Mouse (Mus musculus) MEL (cell line): Measurements from ENCODE around the gene Maml2.

Experiments used
- MAFK ChIP-seq: IDR thresholded peaks from 2 replicates; pipeline ENCODE4 v1.6.1; 2011; ENCODE audit warnings: low read depth, mild to moderate bottlenecking, low read length, improper control_type of control experiment, borderline replicate concordance
- MAZ ChIP-seq: IDR thresholded peaks from 2 replicates; pipeline ENCODE4 v1.6.1; 2012; ENCODE audit warnings: low read depth, mild to moderate bottlenecking, inconsistent platforms, low read length, improper control_type of control experiment
- NRF1 ChIP-seq: IDR thresholded peaks from 2 replicates; pipeline ENCODE4 v1.6.1; 2014; ENCODE audit warnings: low read depth, mild to moderate bottlenecking, inconsistent platforms, low read length, improper control_type of control experiment, moderate library complexity; ENCODE audit not compliant: poor library complexity, insufficient read depth, severe bottlenecking
- POLR2A ChIP-seq, 2 experiments: IDR thresholded peaks; 2 replicates each; pipeline ENCODE4 v1.6.1; 2011 to 2012; ENCODE audit warnings: low read length in 2 of 2, mild to moderate bottlenecking in 2 of 2, control low read depth in 1 of 2, improper control_type of control experiment in 1 of 2, low read depth in 1 of 2, moderate library complexity in 1 of 2; ENCODE audit not compliant: control insufficient read depth in 1 of 2, insufficient read depth in 1 of 2, poor library complexity in 1 of 2
- POLR2AphosphoS2 ChIP-seq: IDR thresholded peaks from 2 replicates; pipeline ENCODE4 v1.6.1; 2011; ENCODE audit warnings: low read length, improper control_type of control experiment
- TBP ChIP-seq: IDR thresholded peaks from 2 replicates; pipeline ENCODE4 v1.8.0; 2011; ENCODE audit warnings: low read depth, low read length, improper control_type of control experiment

GRCm38 (mm10) chr9:13574059-13574458, 276.3 kb downstream of the Maml2 start:
- TF ChIP-seq TBP = no peak
- TF ChIP-seq MAZ = no peak
- TF ChIP-seq MAFK = no peak
- TF ChIP-seq POLR2AphosphoS2 = no peak
- TF ChIP-seq NRF1 = no peak
- TF ChIP-seq POLR2A (IDR thresholded peaks at IDR 0.05; ENCODE audit: control insufficient read depth in 1 of 2, insufficient read depth in 1 of 2, low read depth in 1 of 2, low read length in 2 of 2, poor library complexity in 1 of 2) = no peak
